20 mouse cellular contexts compared by ENCODE assay signal in the genomic region with DNA sequence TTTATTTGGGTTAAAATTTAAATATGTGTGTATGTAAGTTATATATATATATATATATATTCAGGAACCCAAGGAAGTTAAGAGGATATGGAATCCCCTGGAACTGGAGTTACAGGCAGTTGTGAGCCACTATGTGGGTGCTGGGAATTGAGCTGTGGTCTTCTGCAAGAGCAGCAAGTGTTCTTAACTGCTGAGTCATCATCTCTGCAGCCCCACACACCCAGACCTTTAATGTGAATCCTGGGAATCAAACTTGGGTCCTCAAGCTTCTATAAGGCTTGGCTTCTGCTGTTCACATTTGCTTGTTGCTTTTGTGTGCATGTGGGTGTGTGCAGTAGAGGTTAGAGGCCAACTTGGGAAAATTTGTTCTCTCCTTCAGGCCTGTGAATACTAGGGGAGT. TPM values are rescaled to one million over a fixed set of nuclear protein-coding genes. Genes with fewer than 3 reads are reported as not detected.
DNase-seq lines count a peak whose midpoint lies in the region; TF ChIP-seq lines count a peak whose summit lies in the region.
"Had no signal": no experiment of that assay in that cellular context is flagged by ENCODE, and none has a peak within 500 bp of the region (broad histone marks: within the 10 kb centered on the region; RNA-seq: fewer than 3 reads in every experiment).

No protein-coding gene starts in this region.

- H3K4me1 ChIP-seq in CH12.LX (ENCODE audit: control insufficient read depth in 1 of 2, insufficient read depth in 2 of 2) (peaks cover 0 to 12% of the 10 kb centered on the region in 2 experiments; a peak in 2 of 4 replicates), ES-E14 (ENCODE audit: control insufficient read depth in 2 of 2, insufficient read depth in 2 of 2, low read length in 2 of 2, poor library complexity in 1 of 2) (peaks cover 0 to 4% of the 10 kb centered on the region in 2 experiments; a peak in 2 of 4 replicates)

- H3K4me2 ChIP-seq in CH12.LX (ENCODE audit: insufficient read depth, low read depth, poor library complexity, severe bottlenecking), result no peak overlapping the region

- TF ChIP-seq CTCF in layer of hippocampus, adult 2 months (conservative IDR thresholded peaks at IDR 0.05), result no peak
- TF ChIP-seq CTCF in CH12.LX (conservative IDR thresholded peaks at IDR 0.05 in 1 of 2, IDR thresholded peaks at IDR 0.05 in 1 of 2; ENCODE audit: low read depth in 2 of 2, low read length in 2 of 2), result no peak

- no peak for TF ChIP-seq POLR2A in CH12.LX (IDR thresholded peaks at IDR 0.05; ENCODE audit: low read depth, low read length)

- TF ChIP-seq EP300 in CH12.LX (IDR thresholded peaks at IDR 0.05; ENCODE audit: low read length), result no peak

- no peak for DNase-seq in layer of hippocampus, adult 2 months (ENCODE audit: low spot score in 2 of 2)
- no peak for DNase-seq in layer of hippocampus, postnatal 36 days
- no peak for DNase-seq in CH12.LX (ENCODE audit: extremely low read depth)
- no peak for DNase-seq in ES-E14 (ENCODE audit: low read depth, low spot score)
- no peak for DNase-seq in heart, postnatal 14 days
- no peak for DNase-seq in heart, adult 18-20 months
- DNase-seq: adrenal gland, adult 2 months; adrenal gland, adult 8-10 months; adrenal gland, postnatal 10 days; adrenal gland, postnatal 14 days; adrenal gland, postnatal 25 days; adrenal gland, postnatal 36 days; B cell, adult 2 months; cerebellum, adult 11 months; cerebellum, adult 11-12 months; cerebellum, adult 18-20 months; cerebellum, adult 2 months; cerebellum, adult 8-10 months had no signal

- H3K36me3 ChIP-seq in CH12.LX (replicated peaks in 1 of 2; ENCODE audit: control insufficient read depth in 1 of 2, insufficient read depth in 1 of 2, low read length in 1 of 2) (peaks cover 53 to 93% of the 10 kb centered on the region in 2 experiments), ES-E14 (ENCODE audit: control insufficient read depth, insufficient read depth, low read length, poor library complexity, severe bottlenecking) (peaks cover 61% of the 10 kb centered on the region)

- dilution Hi-C loops in CH12.LX (cut with MboI; ENCODE audit: extremely low pct_ligation_motif_present, extremely low pct_unique_long_range_greater_than_20kb, low sequenced_read_pairs), result no loop called here

- H3K27me3 ChIP-seq in CH12.LX (replicated peaks), result no peaks in the 10 kb centered on the region
- H3K27me3 ChIP-seq: Patski had no signal

- H3K9ac ChIP-seq in CH12.LX (ENCODE audit: insufficient read depth, low read depth), result no peak overlapping the region
- no peak overlapping the region for H3K9ac ChIP-seq in ES-E14 (ENCODE audit: insufficient read depth, low read depth, low read length, poor library complexity, severe bottlenecking)

- intact Hi-C loops in heart, postnatal 14 days (cut with DNase I), result no loop called here

- H3K79me2 ChIP-seq in CH12.LX (replicated peaks; ENCODE audit: control insufficient read depth, extremely low read depth, insufficient read depth, poor library complexity, severe bottlenecking), result no peaks in the 10 kb centered on the region

- H3K27ac ChIP-seq in layer of hippocampus, adult 2 months, result 0 out of 2 replicates have a peak overlapping the region, but pooled peaks have one; percentile 7
- H3K27ac ChIP-seq in CH12.LX (ENCODE audit: insufficient read depth, low read depth), result no peak overlapping the region
- H3K27ac ChIP-seq in ES-E14 (ENCODE audit: insufficient read depth, low read depth, low read length, poor library complexity, severe bottlenecking), result no peak overlapping the region

- no peak overlapping the region for H3K4me3 ChIP-seq in layer of hippocampus, adult 2 months
- H3K4me3 ChIP-seq in CH12.LX (replicated peaks in 1 of 3; ENCODE audit: low read depth in 2 of 3, low read length in 2 of 3, poor library complexity in 1 of 3) (no peak overlapping the region), ES-E14 (ENCODE audit: insufficient read depth in 1 of 2, low read depth in 1 of 2, low read length in 2 of 2, poor library complexity in 1 of 2, severe bottlenecking in 1 of 2) (no peak overlapping the region)

- TF ChIP-seq RAD21 in CH12.LX (IDR thresholded peaks at IDR 0.05; ENCODE audit: low read depth, low read length), result no peak

- H3K9me3 ChIP-seq in CH12.LX (replicated peaks; ENCODE audit: low read length) (no peaks in the 10 kb centered on the region), ES-E14 (ENCODE audit: control insufficient read depth, insufficient read depth, low read depth, low read length) (no peaks in the 10 kb centered on the region)
- H3K9me3 ChIP-seq: G1E had no signal

- in situ Hi-C loops in CH12.LX (cut with MboI; ENCODE audit: low pct_ligation_motif_present, low pct_unique_long_range_greater_than_20kb, low sequenced_read_pairs) (no loop called here), ES-E14 (cut with MboI; ENCODE audit: low sequenced_read_pairs in 2 of 2, unreplicated experiment in 2 of 2) (no loop called here)

TF ChIP-seq in CH12.LX, 34 proteins besides CTCF, POLR2A, EP300 and RAD21:
- TF ChIP-seq KAT2A (IDR thresholded peaks at IDR 0.05; ENCODE audit: insufficient replicate concordance, low read length) (no peak), ETS1 (conservative IDR thresholded peaks at IDR 0.05; ENCODE audit: low read depth, low read length) (no peak), MAFK (IDR thresholded peaks at IDR 0.05; ENCODE audit: insufficient replicate concordance, low read length) (peak; percentile 74)
TF ChIP-seq in CH12.LX: peak in this region for 1.

TF ChIP-seq in ES-E14, 5 proteins besides CTCF, POLR2A, EP300 and RAD21:
- TF ChIP-seq ZNF384 (IDR thresholded peaks at IDR 0.05; ENCODE audit: low read depth, low read length) (no peak), MAFK (IDR thresholded peaks at IDR 0.05; ENCODE audit: insufficient read depth, low read depth, low read length) (peak; percentile 90)
TF ChIP-seq in ES-E14: peak in this region for 1.

RNA-seq across cellular contexts. Expression of gene Rap1gap, which starts 18.3 kb away (rescaled TPM):
- total RNA-seq in layer of hippocampus, adult 2 months (2021), result 100 to 1,000 TPM; 281 to 291 TPM
- total RNA-seq in layer of hippocampus, postnatal 36 days (2021), result 100 to 1,000 TPM; 273 to 281 TPM
- total RNA-seq in CH12.LX (2012; rRNA removed), result 5.1 and 5.8 TPM in 2 replicates
- 2.4 and 3.0 TPM in 2 replicates for total RNA-seq in CH12.LX (2014; rRNA removed)
- polyA plus RNA-seq in CH12.LX (2012; ENCODE audit: insufficient read length, low read depth), result 9.2 and 11.1 TPM in 2 replicates
- 13.4 and 28.4 TPM in 2 replicates for total RNA-seq in ES-E14 (2012; rRNA removed)
- 10 to 100 TPM; 13.9 to 18.3 TPM for total RNA-seq in heart, postnatal 14 days (2021)
- 10 to 100 TPM; 14.2 to 14.8 TPM for total RNA-seq in heart, adult 18-20 months (2021)
- total RNA-seq: G1E had no signal
- polyA plus RNA-seq: G1E had no signal

RNA-seq across cellular contexts. Expression of gene Usp48, which starts 52.7 kb away (rescaled TPM):
- total RNA-seq in layer of hippocampus, adult 2 months (2021), result 100 to 1,000 TPM; 142 to 160 TPM
- 100 to 1,000 TPM; 128 to 141 TPM for total RNA-seq in layer of hippocampus, postnatal 36 days (2021)
- total RNA-seq in CH12.LX (2012; rRNA removed) (26.6 and 28.5 TPM in 2 replicates), CH12.LX (2014; rRNA removed) (36.6 and 41.3 TPM in 2 replicates), ES-E14 (2012; rRNA removed) (161 and 173 TPM in 2 replicates)
- polyA plus RNA-seq in CH12.LX (2012; ENCODE audit: insufficient read length, low read depth), result 77.8 and 90.6 TPM in 2 replicates
- total RNA-seq in heart, postnatal 14 days (2021), result 10 to 100 TPM; 36.7 to 40.1 TPM
- total RNA-seq in heart, adult 18-20 months (2021), result 10 to 100 TPM; 25.4 to 35.2 TPM
